Mouse (Mus musculus) adrenal gland, postnatal 36 days (tissue): ENCODE measurements around the gene Ankrd33. TPM values are rescaled to one million over a fixed set of nuclear protein-coding genes. Genes with fewer than 3 reads are reported as not detected.
"Not testable (repeated sequence)": the region's sequence is repeated elsewhere in the genome, so short reads cannot be mapped to it uniquely, and the experiment has no call there.

Experiments used
- DNase-seq, 2 experiments: peaks; one replicate each; pipeline ENCODE4 v3.0.0; 2021; ENCODE audit warnings: mixed read lengths in 1 of 2
- total RNA-seq, 2 experiments: library from RNA; stranded (reverse); gene quantifications; 2 replicates each; pipeline ENCODE4 v1.2.3; 2021

Ankrd33 gene
- total RNA-seq, 2 experiments from 2014 or later, result 0.56 to 0.99 TPM

GRCm38 (mm10) chr15:101086451-101086850 is 29.1 kb upstream of the Ankrd33 start:
- no peak for DNase-seq

GRCm38 (mm10) chr15:101086956-101087355 is 28.6 kb upstream of the Ankrd33 start:
- peak; percentile 93 to 95 for DNase-seq

- no peak for DNase-seq
These were observed 27.3 kb upstream of the Ankrd33 start for GRCm38 (mm10) chr15:101088291-101088690.

- DNase-seq, result no peak
These were observed 24.0 kb upstream of the Ankrd33 start for GRCm38 (mm10) chr15:101091551-101091950.

- DNase-seq, result no peak
These were observed 23.3 kb upstream of the Ankrd33 start for GRCm38 (mm10) chr15:101092121-101092828.

- peak; percentile 65 to 72 for DNase-seq
These were observed 22.5 kb upstream of the Ankrd33 start for GRCm38 (mm10) chr15:101092829-101093648.

- no peak for DNase-seq
These were observed 21.6 kb upstream of the Ankrd33 start for GRCm38 (mm10) chr15:101093988-101094387.

GRCm38 (mm10) chr15:101094979-101095378 is 20.6 kb upstream of the Ankrd33 start:
- DNase-seq, result no peak

GRCm38 (mm10) chr15:101095392-101095791 is 20.2 kb upstream of the Ankrd33 start:
- no peak for DNase-seq

GRCm38 (mm10) chr15:101097985-101098651 is 17.4 kb upstream of the Ankrd33 start:
- peak; percentile 45 to 48 for DNase-seq

- DNase-seq, result no peak
These were observed 14.6 kb upstream of the Ankrd33 start for GRCm38 (mm10) chr15:101100996-101101395.

GRCm38 (mm10) chr15:101103605-101104304 is 11.8 kb upstream of the Ankrd33 start:
- no peak for DNase-seq

- DNase-seq, result peak; percentile 90 to 91
These were observed 10.0 kb upstream of the Ankrd33 start for GRCm38 (mm10) chr15:101105496-101105994.

- DNase-seq, result peak; percentile 68 to 74
These were observed 9.5 kb upstream of the Ankrd33 start for GRCm38 (mm10) chr15:101106011-101106410.

GRCm38 (mm10) chr15:101107906-101108671 is 7.5 kb upstream of the Ankrd33 start:
- DNase-seq, result no peak

GRCm38 (mm10) chr15:101113176-101113575 is 2.4 kb upstream of the Ankrd33 start:
- DNase-seq, result peak; percentile 70 to 72

- not testable (repeated sequence) for DNase-seq
These were observed 1.8 kb upstream of the Ankrd33 start for GRCm38 (mm10) chr15:101113778-101114177.

- DNase-seq, result peak; percentile 43 to 69
These were observed 3.0 kb downstream of the Ankrd33 start for GRCm38 (mm10) chr15:101118399-101119125.

- DNase-seq, result no peak
These were observed 6.1 kb downstream of the Ankrd33 start for GRCm38 (mm10) chr15:101121411-101122289.
